Mouse (Mus musculus): ENCODE data around the gene Tmprss2.
"Not testable (repeated sequence)": the region's sequence is repeated elsewhere in the genome, so short reads cannot be mapped to it uniquely, and the experiment has no call there.

The Tmprss2 gene

GRCm38 (mm10) chr16:97582876-97583275 lies 28.1 kb downstream of the Tmprss2 start:
- DNase-seq = not testable (repeated sequence)

- no peak for DNase-seq
Measured at GRCm38 (mm10) chr16:97569426-97569825, 41.6 kb downstream of the Tmprss2 start.

- DNase-seq = peak; percentile 60
Measured at GRCm38 (mm10) chr16:97568662-97569061, 42.3 kb downstream of the Tmprss2 start.

- no peak for DNase-seq
Measured at GRCm38 (mm10) chr16:97544340-97544739, 66.7 kb downstream of the Tmprss2 start.

GRCm38 (mm10) chr16:97536859-97537258 lies 74.1 kb downstream of the Tmprss2 start:
- no peak for DNase-seq

GRCm38 (mm10) chr16:97535808-97536413 lies 75.1 kb downstream of the Tmprss2 start:
- DNase-seq = peak; percentile 71

GRCm38 (mm10) chr16:97534876-97535461 lies 76.0 kb downstream of the Tmprss2 start:
- peak; percentile 69 for DNase-seq

- no peak for DNase-seq
Measured at GRCm38 (mm10) chr16:97534448-97534847, 76.5 kb downstream of the Tmprss2 start.

GRCm38 (mm10) chr16:97533751-97534150 lies 77.2 kb downstream of the Tmprss2 start:
- no peak for DNase-seq

GRCm38 (mm10) chr16:97533126-97533525 lies 77.9 kb downstream of the Tmprss2 start:
- DNase-seq = no peak

- DNase-seq = no peak
Measured at GRCm38 (mm10) chr16:97529241-97529640, 81.8 kb downstream of the Tmprss2 start.

GRCm38 (mm10) chr16:97523024-97523423 lies 88.0 kb downstream of the Tmprss2 start:
- peak; percentile 65 for DNase-seq

- no peak for DNase-seq
Measured at GRCm38 (mm10) chr16:97521983-97522382, 89.0 kb downstream of the Tmprss2 start.

GRCm38 (mm10) chr16:97516341-97516740 lies 94.7 kb downstream of the Tmprss2 start:
- no peak for DNase-seq
